Mouse (Mus musculus) retina, embryonic 14.5 days (tissue): ENCODE measurements at regions not wholly inside any gene's neighbourhood (a gene's known extent, or its start where the extent isn't known, plus 50 kb on each side); places are given as distances from the start of the nearest gene placed in this dataset.

ENCODE experiments used
- DNase-seq: peaks from one replicate; pipeline ENCODE4 v3.0.0-alpha.2; 2015; ENCODE audit warnings: low spot score

GRCm38 (mm10) chr12:88530450-88531143, 170.2 kb downstream of the Adck1 start:
- peak; percentile 49 for DNase-seq

DNA sequence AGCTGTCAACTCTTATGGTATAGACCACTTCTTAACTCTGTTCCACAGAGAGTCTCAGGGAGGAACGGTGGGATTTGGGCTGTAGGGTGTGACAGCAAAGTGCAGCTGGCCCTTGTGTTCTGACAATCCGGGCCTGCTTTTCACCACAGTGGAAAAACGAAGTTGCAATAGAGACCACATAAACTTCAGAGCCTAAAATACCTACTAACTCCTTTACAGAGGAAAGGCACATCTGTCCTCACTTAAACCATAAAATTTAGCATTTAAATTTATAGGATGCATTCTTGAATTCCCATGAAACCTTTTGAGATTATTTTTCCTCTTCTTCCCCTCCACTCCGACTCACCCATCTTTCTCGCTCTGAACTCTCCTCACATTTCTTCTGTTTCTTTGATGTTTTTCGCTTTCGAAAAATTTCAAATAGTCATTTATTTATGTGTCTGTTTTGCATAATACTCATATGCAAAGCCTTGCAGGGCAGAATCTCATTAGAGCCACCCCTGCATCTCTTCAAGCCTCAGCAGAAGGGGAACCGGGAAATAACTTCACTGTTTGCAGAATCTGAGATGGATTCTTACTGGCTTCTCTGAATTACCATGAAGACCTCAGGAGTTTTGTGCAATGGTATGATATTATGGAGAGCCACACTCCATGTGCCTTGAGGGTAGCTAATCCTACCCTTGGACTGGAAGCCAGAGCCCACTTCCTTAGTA, 172.1 kb downstream of the Adck1 start:
- no peak for DNase-seq

- no peak for DNase-seq
Observed at GRCm38 (mm10) chr12:88551856-88552255, 170.8 kb upstream of the Nrxn3 start.

DNA sequence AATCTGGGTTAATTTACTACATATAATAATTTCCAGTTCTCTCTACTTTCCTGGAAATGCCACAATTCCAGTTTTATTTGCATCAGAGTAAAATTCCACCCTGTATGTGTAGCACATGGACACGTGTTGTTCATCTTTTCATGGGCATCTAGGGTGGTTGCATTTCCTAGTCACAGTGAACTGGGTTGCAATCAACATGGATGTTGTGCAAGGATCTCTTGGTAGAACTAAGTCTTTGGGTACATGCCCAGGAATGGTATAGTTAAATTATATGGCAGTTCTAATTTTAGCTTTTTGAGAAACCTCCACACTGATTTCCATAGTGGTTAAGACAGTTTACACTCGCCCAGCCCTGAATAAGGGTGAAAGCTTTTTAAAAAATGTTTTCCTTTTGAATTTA, 167.2 kb upstream of the Nrxn3 start:
- no peak for DNase-seq

- no peak for DNase-seq
Observed at GRCm38 (mm10) chr12:88558036-88558435, 164.6 kb upstream of the Nrxn3 start.

- DNase-seq: peak; percentile 23
Observed at GRCm38 (mm10) chr12:88579974-88580373, 142.7 kb upstream of the Nrxn3 start.

GRCm38 (mm10) chr12:88605939-88606338, 116.7 kb upstream of the Nrxn3 start:
- DNase-seq: no peak

DNA sequence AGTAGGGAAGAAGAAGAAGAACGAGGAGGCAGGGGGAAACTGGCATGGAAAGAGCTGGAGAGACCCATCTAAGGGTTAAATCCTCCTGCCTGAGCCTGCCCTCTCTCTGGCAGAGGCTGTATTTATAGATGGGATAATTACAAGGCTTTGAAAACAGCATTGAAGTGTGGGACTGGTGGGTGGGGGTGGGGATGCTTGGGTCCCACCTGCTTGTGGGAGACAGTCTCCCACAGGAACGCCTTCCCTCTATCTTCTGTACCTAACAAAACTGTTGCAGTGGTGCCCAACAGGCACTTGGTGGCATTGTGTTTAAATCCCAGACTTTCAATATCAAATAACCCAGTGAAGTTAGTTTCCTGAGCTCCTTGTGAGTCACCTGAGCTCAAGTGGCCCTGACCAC, 102.6 kb upstream of the Nrxn3 start:
- peak; percentile 13 for DNase-seq

GRCm38 (mm10) chr12:88644281-88644680, 78.4 kb upstream of the Nrxn3 start:
- DNase-seq: peak; percentile 84

GRCm38 (mm10) chr12:88652001-88652719, 70.5 kb upstream of the Nrxn3 start:
- no peak for DNase-seq
